Mouse (Mus musculus) megakaryocyte, embryonic 14.5 days (primary cell): ENCODE results near the gene Aldh1l1.

Source experiments
- FLI1 ChIP-seq: IDR thresholded peaks from 2 replicates; pipeline ENCODE4 v1.6.1; 2012; ENCODE audit warnings: low read length, inconsistent platforms, mixed read lengths
- GATA1 ChIP-seq: IDR thresholded peaks from 3 replicates; pipeline ENCODE4 v1.6.1; 2012; ENCODE audit warnings: mixed read lengths, low read length, inconsistent platforms, borderline replicate concordance

DNA sequence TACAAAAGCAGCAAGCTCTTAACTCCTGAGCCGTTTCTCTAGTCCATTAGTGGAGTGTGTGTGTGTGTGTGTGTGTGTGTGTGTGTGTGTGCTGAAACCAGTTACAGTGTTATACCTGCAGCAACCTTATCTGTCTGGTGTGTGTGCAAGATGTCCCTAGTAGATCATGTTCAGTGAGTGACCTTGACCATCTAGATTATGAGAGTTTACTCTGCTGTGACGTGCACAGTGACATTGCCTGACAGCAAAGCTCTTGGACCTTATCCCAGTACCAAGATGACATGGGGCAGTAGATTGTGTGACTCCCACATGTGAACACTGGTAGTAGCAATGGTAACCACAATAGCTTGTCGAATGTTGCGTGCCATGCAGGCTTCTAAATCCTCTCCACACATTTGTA is 114.1 kb downstream of the Aldh1l1 start:
- TF ChIP-seq GATA1 (no peak), FLI1 (no peak)
